Mouse (Mus musculus): ENCODE measurements around the gene Lama5. TPM values are rescaled to one million over a fixed set of nuclear protein-coding genes. Genes with fewer than 3 reads are reported as not detected.
A peak's percentile ranks its signal among the peaks of the same experiment; 100 is the strongest.

Lama5 gene
- polyA plus RNA-seq, 1 experiment from 2014 or later: 7.8 TPM

- Histone ChIP-seq H3K27ac (ENCODE audit: low read depth, low read length) (no peak overlapping the region), H3K9ac (ENCODE audit: low read length) (no peak overlapping the region), H3K4me1 (replicated peaks; ENCODE audit: control insufficient read depth, insufficient read depth, low read length) (peaks cover 5% of the 10 kb centered on the region; the same call in 1 of the 2 replicates), H3K9me3 (ENCODE audit: control insufficient read depth, low read length) (no peaks in the 10 kb centered on the region), H3K36me3 (ENCODE audit: control insufficient read depth, insufficient read depth, low read length) (no peaks in the 10 kb centered on the region), H3K4me2 (ENCODE audit: low read depth, low read length, severe bottlenecking) (no peak overlapping the region), H3K4me3 (ENCODE audit: low read depth, low read length) (no peak overlapping the region), H3K27me3 (ENCODE audit: control insufficient read depth, insufficient read depth, low read length) (no peaks in the 10 kb centered on the region)
- ATAC-seq (replicated peaks; ENCODE audit: low FRiP score): no peak
- WGBS: 75% methylated on average over 8 of the region's 8 CpGs
- DNase-seq (ENCODE audit: low spot score): no peak
These were observed 10.6 kb downstream of the Lama5 start for GRCm38 (mm10) chr2:180215011-180215461.

- Histone ChIP-seq H3K36me3 (ENCODE audit: control insufficient read depth, insufficient read depth, low read length) (no peaks in the 10 kb centered on the region), H3K4me2 (ENCODE audit: low read depth, low read length, severe bottlenecking) (no peak overlapping the region), H3K27ac (ENCODE audit: low read depth, low read length) (no peak overlapping the region), H3K27me3 (ENCODE audit: control insufficient read depth, insufficient read depth, low read length) (no peaks in the 10 kb centered on the region), H3K9me3 (ENCODE audit: control insufficient read depth, low read length) (no peaks in the 10 kb centered on the region), H3K4me1 (replicated peaks; ENCODE audit: control insufficient read depth, insufficient read depth, low read length) (peaks cover 5% of the 10 kb centered on the region; the same call in 1 of the 2 replicates), H3K9ac (ENCODE audit: low read length) (no peak overlapping the region; the same call in 1 of the 2 replicates), H3K4me3 (ENCODE audit: low read depth, low read length) (no peak overlapping the region)
- 90% methylated on average over 4 of the region's 4 CpGs for WGBS
- ATAC-seq (replicated peaks; ENCODE audit: low FRiP score) (no peak), DNase-seq (ENCODE audit: low spot score) (no peak)
These were observed 11.2 kb downstream of the Lama5 start for GRCm38 (mm10) chr2:180214352-180214978.

- Histone ChIP-seq H3K9ac (ENCODE audit: low read length) (no peak overlapping the region), H3K27ac (ENCODE audit: low read depth, low read length) (no peak overlapping the region), H3K36me3 (ENCODE audit: control insufficient read depth, insufficient read depth, low read length) (no peaks in the 10 kb centered on the region), H3K4me3 (ENCODE audit: low read depth, low read length) (no peak overlapping the region), H3K4me1 (replicated peaks; ENCODE audit: control insufficient read depth, insufficient read depth, low read length) (0 out of 2 replicates have a peak, but pooled peaks cover 4% of the 10 kb centered on the region), H3K4me2 (ENCODE audit: low read depth, low read length, severe bottlenecking) (no peak overlapping the region), H3K9me3 (ENCODE audit: control insufficient read depth, low read length) (no peaks in the 10 kb centered on the region), H3K27me3 (ENCODE audit: control insufficient read depth, insufficient read depth, low read length) (no peaks in the 10 kb centered on the region)
- DNase-seq (ENCODE audit: low spot score) (no peak), ATAC-seq (replicated peaks; ENCODE audit: low FRiP score) (no peak)
- 93% methylated on average over 3 of the region's 3 CpGs for WGBS
These were observed 13.4 kb downstream of the Lama5 start for GRCm38 (mm10) chr2:180212255-180212654.

GRCm38 (mm10) chr2:180208976-180209375 lies 16.7 kb downstream of the Lama5 start:
- no peaks in the 10 kb centered on the region for H3K4me1 ChIP-seq (replicated peaks; ENCODE audit: control insufficient read depth, insufficient read depth, low read length)
- H3K4me2 ChIP-seq (ENCODE audit: low read depth, low read length, severe bottlenecking): no peak overlapping the region
- DNase-seq (ENCODE audit: low spot score): no peak
- H3K27me3 ChIP-seq (ENCODE audit: control insufficient read depth, insufficient read depth, low read length): no peaks in the 10 kb centered on the region
- no peak overlapping the region for H3K27ac ChIP-seq (ENCODE audit: low read depth, low read length)
- 89% methylated on average over 1 of the region's 1 CpGs for WGBS
- no peak overlapping the region for H3K4me3 ChIP-seq (ENCODE audit: low read depth, low read length)
- H3K36me3 ChIP-seq (ENCODE audit: control insufficient read depth, insufficient read depth, low read length): no peaks in the 10 kb centered on the region
- no peak for ATAC-seq (replicated peaks; ENCODE audit: low FRiP score)
- H3K9me3 ChIP-seq (ENCODE audit: control insufficient read depth, low read length): no peaks in the 10 kb centered on the region
- H3K9ac ChIP-seq (ENCODE audit: low read length): no peak overlapping the region

- no peaks in the 10 kb centered on the region for H3K4me1 ChIP-seq (replicated peaks; ENCODE audit: control insufficient read depth, insufficient read depth, low read length)
- H3K4me2 ChIP-seq (ENCODE audit: low read depth, low read length, severe bottlenecking): no peak overlapping the region
- no peak overlapping the region for H3K9ac ChIP-seq (ENCODE audit: low read length)
- no peak overlapping the region for H3K27ac ChIP-seq (ENCODE audit: low read depth, low read length)
- peak; percentile 62 for DNase-seq (ENCODE audit: low spot score)
- H3K9me3 ChIP-seq (ENCODE audit: control insufficient read depth, low read length): no peaks in the 10 kb centered on the region
- H3K4me3 ChIP-seq (ENCODE audit: low read depth, low read length): no peak overlapping the region
- ATAC-seq (replicated peaks; ENCODE audit: low FRiP score): no peak
- WGBS: 74% methylated on average over 7 of the region's 7 CpGs
- no peaks in the 10 kb centered on the region for H3K27me3 ChIP-seq (ENCODE audit: control insufficient read depth, insufficient read depth, low read length)
- H3K36me3 ChIP-seq (ENCODE audit: control insufficient read depth, insufficient read depth, low read length): no peaks in the 10 kb centered on the region
These were observed 17.8 kb downstream of the Lama5 start for GRCm38 (mm10) chr2:180207840-180208239.

- ATAC-seq (replicated peaks; ENCODE audit: low FRiP score) (no peak), DNase-seq (ENCODE audit: low spot score) (no peak)
- Histone ChIP-seq H3K27me3 (ENCODE audit: control insufficient read depth, insufficient read depth, low read length) (no peaks in the 10 kb centered on the region), H3K36me3 (ENCODE audit: control insufficient read depth, insufficient read depth, low read length) (no peaks in the 10 kb centered on the region), H3K9me3 (ENCODE audit: control insufficient read depth, low read length) (no peaks in the 10 kb centered on the region), H3K9ac (ENCODE audit: low read length) (no peak overlapping the region), H3K4me2 (ENCODE audit: low read depth, low read length, severe bottlenecking) (no peak overlapping the region), H3K4me3 (ENCODE audit: low read depth, low read length) (no peak overlapping the region), H3K4me1 (replicated peaks; ENCODE audit: control insufficient read depth, insufficient read depth, low read length) (no peaks in the 10 kb centered on the region; the same call in 1 of the 2 replicates), H3K27ac (ENCODE audit: low read depth, low read length) (no peak overlapping the region)
- WGBS: 91% methylated on average over 2 of the region's 2 CpGs
These were observed 19.7 kb downstream of the Lama5 start for GRCm38 (mm10) chr2:180205956-180206280.

- H3K27ac ChIP-seq (ENCODE audit: low read depth, low read length): no peak overlapping the region
- H3K4me3 ChIP-seq (ENCODE audit: low read depth, low read length): no peak overlapping the region
- H3K9me3 ChIP-seq (ENCODE audit: control insufficient read depth, low read length): no peaks in the 10 kb centered on the region
- ATAC-seq (replicated peaks; ENCODE audit: low FRiP score) (no peak), DNase-seq (ENCODE audit: low spot score) (no peak)
- H3K4me1 ChIP-seq (replicated peaks; ENCODE audit: control insufficient read depth, insufficient read depth, low read length): no peaks in the 10 kb centered on the region; the same call in 1 of the 2 replicates
- H3K4me2 ChIP-seq (ENCODE audit: low read depth, low read length, severe bottlenecking): no peak overlapping the region
- no peak overlapping the region for H3K9ac ChIP-seq (ENCODE audit: low read length)
- no peaks in the 10 kb centered on the region for H3K27me3 ChIP-seq (ENCODE audit: control insufficient read depth, insufficient read depth, low read length)
- WGBS: 87% methylated on average over 12 of the region's 12 CpGs
- H3K36me3 ChIP-seq (ENCODE audit: control insufficient read depth, insufficient read depth, low read length): no peaks in the 10 kb centered on the region
These were observed 20.3 kb downstream of the Lama5 start for GRCm38 (mm10) chr2:180205083-180205955.

GRCm38 (mm10) chr2:180204501-180204900 lies 21.2 kb downstream of the Lama5 start:
- H3K36me3 ChIP-seq (ENCODE audit: control insufficient read depth, insufficient read depth, low read length): no peaks in the 10 kb centered on the region
- 96% methylated on average over 9 of the region's 9 CpGs for WGBS
- H3K9ac ChIP-seq (ENCODE audit: low read length): no peak overlapping the region
- no peaks in the 10 kb centered on the region for H3K9me3 ChIP-seq (ENCODE audit: control insufficient read depth, low read length)
- ATAC-seq (replicated peaks; ENCODE audit: low FRiP score): no peak
- no peak overlapping the region for H3K4me3 ChIP-seq (ENCODE audit: low read depth, low read length)
- no peak for DNase-seq (ENCODE audit: low spot score)
- H3K4me2 ChIP-seq (ENCODE audit: low read depth, low read length, severe bottlenecking): no peak overlapping the region
- H3K27me3 ChIP-seq (ENCODE audit: control insufficient read depth, insufficient read depth, low read length): no peaks in the 10 kb centered on the region
- H3K4me1 ChIP-seq (replicated peaks; ENCODE audit: control insufficient read depth, insufficient read depth, low read length): no peaks in the 10 kb centered on the region; the same call in 1 of the 2 replicates
- no peak overlapping the region for H3K27ac ChIP-seq (ENCODE audit: low read depth, low read length)
